Mouse (Mus musculus) MEL (cell line): ENCODE measurements around the gene Trim3. TPM values are rescaled to one million over a fixed set of nuclear protein-coding genes. Genes with fewer than 3 reads are reported as not detected.

Experiments used
- DNase-seq: peaks from one replicate; pipeline ENCODE4 v3.0.0; 2011; ENCODE audit warnings: low read depth, low spot score
- H3K27ac ChIP-seq: 2 replicates; pipeline ENCODE4 v1.5.1; 2012; ENCODE audit warnings: low read depth, mild to moderate bottlenecking, control low read depth, low read length, moderate library complexity; ENCODE audit not compliant: control insufficient read depth
- H3K27me3 ChIP-seq, 2 experiments: fragments of 150-350 bp in 1 of 2; sonication (generic) in 1 of 2; 2 replicates each; pipeline ENCODE4 v1.6.1; 2012; ENCODE audit warnings: low read length in 2 of 2, mild to moderate bottlenecking in 2 of 2, improper control_type of control experiment in 1 of 2, moderate library complexity in 1 of 2; ENCODE audit not compliant: insufficient read depth in 2 of 2, control insufficient read depth in 1 of 2
- H3K36me3 ChIP-seq, 2 experiments: 2 replicates each; pipeline ENCODE4 v1.6.1; 2012 to 2014; ENCODE audit warnings: low read length in 2 of 2, improper control_type of control experiment in 1 of 2, inconsistent platforms in 1 of 2, mild to moderate bottlenecking in 1 of 2; ENCODE audit not compliant: insufficient read depth in 2 of 2, control insufficient read depth in 1 of 2
- H3K4me1 ChIP-seq, 2 experiments: fragments of 150-350 bp in 1 of 2; sonication (generic) in 1 of 2; 2 replicates each; pipeline ENCODE4 v1.6.1; 2012; ENCODE audit warnings: low read length in 2 of 2, improper control_type of control experiment in 1 of 2, mild to moderate bottlenecking in 1 of 2; ENCODE audit not compliant: insufficient read depth in 2 of 2, control insufficient read depth in 1 of 2
- H3K4me3 ChIP-seq, 2 experiments: fragments of 150-350 bp in 1 of 2; sonication (generic) in 1 of 2; 2 replicates each; pipeline ENCODE4 v1.5.1; 2012; ENCODE audit warnings: low read depth in 2 of 2, low read length in 2 of 2, mild to moderate bottlenecking in 2 of 2, moderate library complexity in 2 of 2, control low read depth in 1 of 2, improper control_type of control experiment in 1 of 2; ENCODE audit not compliant: control insufficient read depth in 1 of 2, insufficient read depth in 1 of 2
- H3K79me2 ChIP-seq: 2 replicates; pipeline ENCODE4 v1.6.1; 2012; ENCODE audit warnings: mild to moderate bottlenecking, low read length, moderate library complexity; ENCODE audit not compliant: control insufficient read depth, poor library complexity, insufficient read depth
- H3K9ac ChIP-seq: 2 replicates; pipeline ENCODE4 v1.6.1; 2012; ENCODE audit warnings: low read depth, mild to moderate bottlenecking, control low read depth, low read length, moderate library complexity; ENCODE audit not compliant: control insufficient read depth, poor library complexity, severe bottlenecking
- H3K9me3 ChIP-seq: fragments of 150-350 bp; sonication (generic); replicated peaks from 2 replicates; pipeline ENCODE4 v1.6.1; 2012; ENCODE audit warnings: mild to moderate bottlenecking, low read length, improper control_type of control experiment, moderate library complexity; ENCODE audit not compliant: insufficient read depth
- CHD2 ChIP-seq: IDR thresholded peaks from 2 replicates; pipeline ENCODE4 v1.6.1; 2011; ENCODE audit warnings: low read length, improper control_type of control experiment
- CTCF ChIP-seq, 3 experiments: IDR thresholded peaks in 2 of 3; conservative IDR thresholded peaks in 1 of 3; 2 replicates each; pipeline ENCODE4 v1.5.1; 2011 to 2012; ENCODE audit warnings: low read length in 3 of 3, low read depth in 2 of 3, mild to moderate bottlenecking in 2 of 3, improper control_type of control experiment in 1 of 3, inconsistent platforms in 1 of 3, mixed read lengths in 1 of 3, moderate library complexity in 1 of 3; ENCODE audit not compliant: control insufficient read depth in 1 of 3, insufficient read depth in 1 of 3, poor library complexity in 1 of 3, severe bottlenecking in 1 of 3
- E2F4 ChIP-seq: IDR thresholded peaks from 2 replicates; pipeline ENCODE4 v1.6.1; 2011; ENCODE audit warnings: low read depth, low read length, improper control_type of control experiment, borderline replicate concordance
- ELF1 ChIP-seq: IDR thresholded peaks from 2 replicates; pipeline ENCODE4 v1.6.1; 2014; ENCODE audit warnings: low read depth, mild to moderate bottlenecking, inconsistent platforms, low read length, improper control_type of control experiment, moderate library complexity
- EP300 ChIP-seq, 2 experiments: IDR thresholded peaks; 2 replicates each; pipeline ENCODE4 v1.6.1; 2011; ENCODE audit warnings: improper control_type of control experiment in 2 of 2, low read length in 2 of 2, low read depth in 1 of 2, mild to moderate bottlenecking in 1 of 2
- GATA1 ChIP-seq: IDR thresholded peaks from 2 replicates; pipeline ENCODE4 v1.6.1; 2011; ENCODE audit warnings: low read depth, low read length, improper control_type of control experiment
- HCFC1 ChIP-seq: IDR thresholded peaks from 2 replicates; pipeline ENCODE4 v1.6.1; 2012; ENCODE audit warnings: low read depth, mild to moderate bottlenecking, inconsistent platforms, low read length, improper control_type of control experiment, moderate library complexity
- MAX ChIP-seq: IDR thresholded peaks from 2 replicates; pipeline ENCODE4 v1.6.1; 2011; ENCODE audit warnings: low read length, improper control_type of control experiment
- MEF2A ChIP-seq: IDR thresholded peaks from 2 replicates; pipeline ENCODE4 v1.6.1; 2014; ENCODE audit warnings: low read depth, mild to moderate bottlenecking, inconsistent platforms, low read length, improper control_type of control experiment; ENCODE audit not compliant: poor library complexity, insufficient replicate concordance, severe bottlenecking; ENCODE audit errors: extremely low read depth
- MXI1 ChIP-seq: IDR thresholded peaks from 2 replicates; pipeline ENCODE4 v1.6.1; 2011; ENCODE audit warnings: mild to moderate bottlenecking, low read depth, low read length, improper control_type of control experiment
- MYB ChIP-seq: IDR thresholded peaks from 2 replicates; pipeline ENCODE4 v1.6.1; 2011; ENCODE audit warnings: mild to moderate bottlenecking, low read depth, low read length, improper control_type of control experiment
- MYC ChIP-seq: IDR thresholded peaks from 2 replicates; pipeline ENCODE4 v1.6.1; 2011; ENCODE audit warnings: low read depth, mild to moderate bottlenecking, low read length, improper control_type of control experiment, moderate library complexity
- SIN3A ChIP-seq: IDR thresholded peaks from 2 replicates; pipeline ENCODE4 v1.6.1; 2012; ENCODE audit warnings: low read length, improper control_type of control experiment, inconsistent platforms
- TAL1 ChIP-seq: IDR thresholded peaks from 2 replicates; pipeline ENCODE4 v1.6.1; 2012; ENCODE audit warnings: mild to moderate bottlenecking, inconsistent platforms, low read length, moderate library complexity, mixed read lengths
- TCF12 ChIP-seq: IDR thresholded peaks from 2 replicates; pipeline ENCODE4 v1.6.1; 2014; ENCODE audit warnings: low read depth, mild to moderate bottlenecking, inconsistent platforms, low read length, improper control_type of control experiment, moderate library complexity
- USF2 ChIP-seq, 2 experiments: IDR thresholded peaks; 2 replicates each; pipeline ENCODE4 v1.6.1; 2011 to 2012; ENCODE audit warnings: improper control_type of control experiment in 2 of 2, low read length in 2 of 2, borderline replicate concordance in 1 of 2, inconsistent platforms in 1 of 2, low read depth in 1 of 2, mild to moderate bottlenecking in 1 of 2; ENCODE audit not compliant: insufficient read depth in 1 of 2
- polyA plus RNA-seq, 2 experiments: library from polyadenylated mRNA; stranded (reverse) in 1 of 2; unstranded in 1 of 2; fragments of >175 nt in 1 of 2; fragments of >200 nt in 1 of 2; gene quantifications; 2 replicates each; pipeline versions ENCODE4 v1.2.1 to v1.2.4; 2012; ENCODE audit warnings: low replicate concordance in 2 of 2, low read depth in 1 of 2; ENCODE audit not compliant: insufficient read length in 2 of 2, insufficient read depth in 1 of 2, missing spikeins in 1 of 2
- total RNA-seq: library from RNA; depleted of rRNA; stranded (reverse); fragments of 300-350 nt; gene quantifications from 2 replicates; pipeline ENCODE4 v1.2.3, GENCODE M21; 2012

The Trim3 gene
- total and polyA plus RNA-seq, 3 experiments, result 7.0 to 15.4 TPM; not detected in 1

DNA sequence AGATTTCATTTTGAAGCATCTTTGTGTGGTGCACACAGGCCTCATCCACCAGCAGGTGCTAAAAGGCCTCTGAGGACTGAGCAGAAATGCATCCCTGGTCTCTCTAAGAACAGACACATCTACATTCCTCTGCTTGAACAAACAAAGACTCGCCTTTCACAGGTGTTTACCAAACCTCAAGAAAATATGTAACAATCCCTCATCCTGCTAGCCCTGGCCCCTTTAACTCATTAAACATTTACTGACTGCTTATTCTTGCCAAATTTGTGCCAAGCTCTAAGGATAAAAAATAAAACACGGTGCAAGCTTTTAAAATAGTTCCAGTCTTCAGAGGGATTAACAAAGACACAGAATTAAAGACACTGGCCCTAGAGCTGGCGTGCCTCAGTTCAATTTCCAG lies 13.7 kb downstream of the Trim3 start:
- Histone ChIP-seq H3K4me1 (no peaks in the 10 kb centered on the region), H3K79me2 (no peaks in the 10 kb centered on the region), H3K27me3 (no peaks in the 10 kb centered on the region), H3K4me3 (no peak overlapping the region), H3K36me3 (no peaks in the 10 kb centered on the region), H3K9ac (no peak overlapping the region), H3K27ac (no peak overlapping the region), H3K9me3 (no peaks in the 10 kb centered on the region)
- no peak for TF ChIP-seq TAL1
- TF ChIP-seq CTCF (IDR thresholded peaks at IDR 0.05 in 2 of 3, conservative IDR thresholded peaks at IDR 0.05 in 1 of 3; ENCODE audit: control insufficient read depth in 1 of 3, insufficient read depth in 1 of 3, low read depth in 2 of 3, low read length in 3 of 3, poor library complexity in 1 of 3, severe bottlenecking in 1 of 3), result no peak
- TF ChIP-seq EP300 (IDR thresholded peaks at IDR 0.05; ENCODE audit: low read depth in 1 of 2, low read length in 2 of 2), result no peak
- TF ChIP-seq MAX, result no peak
- no peak for TF ChIP-seq MEF2A
- no peak for TF ChIP-seq ELF1
- TF ChIP-seq TCF12, result no peak
- TF ChIP-seq CHD2, result no peak
- TF ChIP-seq MYB, result no peak
- TF ChIP-seq HCFC1, result no peak
- no peak for TF ChIP-seq GATA1
- no peak for TF ChIP-seq E2F4
- no peak for TF ChIP-seq SIN3A
- no peak for DNase-seq

- Histone ChIP-seq H3K9me3 (no peaks in the 10 kb centered on the region), H3K27me3 (no peaks in the 10 kb centered on the region), H3K9ac (no peak overlapping the region), H3K4me1 (no peaks in the 10 kb centered on the region), H3K4me3 (no peak overlapping the region), H3K36me3 (no peaks in the 10 kb centered on the region), H3K27ac (no peak overlapping the region), H3K79me2 (no peaks in the 10 kb centered on the region)
- no peak for DNase-seq
- TF ChIP-seq USF2 (IDR thresholded peaks at IDR 0.05; ENCODE audit: borderline replicate concordance in 1 of 2, insufficient read depth in 1 of 2, low read depth in 1 of 2, low read length in 2 of 2) (no peak), MAX (no peak), MXI1 (no peak), MYC (no peak)
These were observed 15.6 kb downstream of the Trim3 start for GRCm38 (mm10) chr7:105617810-105618209.

DNA sequence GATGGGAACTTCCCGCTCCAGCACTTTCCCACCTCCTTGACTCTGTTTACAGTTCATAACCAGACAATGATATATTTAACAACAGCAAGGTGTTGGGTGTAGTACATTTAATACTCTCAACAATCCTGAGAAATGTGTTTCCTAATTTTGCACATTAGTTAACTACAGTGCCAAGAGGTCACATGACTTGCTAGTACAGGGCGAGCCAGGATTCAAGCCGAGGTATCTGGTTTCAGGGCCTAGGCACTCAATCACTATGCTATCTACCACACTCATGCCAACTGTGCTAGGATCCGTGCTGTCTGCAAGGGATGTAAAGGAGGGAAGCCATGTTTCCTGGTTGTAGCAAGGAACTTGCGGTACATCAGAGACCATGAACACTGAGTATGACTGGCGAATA lies 16.8 kb downstream of the Trim3 start:
- Histone ChIP-seq H3K79me2 (no peaks in the 10 kb centered on the region), H3K36me3 (no peaks in the 10 kb centered on the region), H3K27ac (no peak overlapping the region), H3K9me3 (no peaks in the 10 kb centered on the region), H3K27me3 (no peaks in the 10 kb centered on the region), H3K9ac (no peak overlapping the region), H3K4me3 (no peak overlapping the region), H3K4me1 (no peaks in the 10 kb centered on the region)
- no peak for DNase-seq
- TF ChIP-seq GATA1, result no peak
